Mouse (Mus musculus): ENCODE data around the gene Stxbp4. TPM values are rescaled to one million over a fixed set of nuclear protein-coding genes. Genes with fewer than 3 reads are reported as not detected.
A peak's percentile ranks its signal among the peaks of the same experiment; 100 is the strongest.

Stxbp4 gene
- 28.5 and 31.4 TPM in 2 replicates for polyA plus RNA-seq (2015; fragmentation: Nextera tagmentation; extraction: Ambion mirVana)

DNA sequence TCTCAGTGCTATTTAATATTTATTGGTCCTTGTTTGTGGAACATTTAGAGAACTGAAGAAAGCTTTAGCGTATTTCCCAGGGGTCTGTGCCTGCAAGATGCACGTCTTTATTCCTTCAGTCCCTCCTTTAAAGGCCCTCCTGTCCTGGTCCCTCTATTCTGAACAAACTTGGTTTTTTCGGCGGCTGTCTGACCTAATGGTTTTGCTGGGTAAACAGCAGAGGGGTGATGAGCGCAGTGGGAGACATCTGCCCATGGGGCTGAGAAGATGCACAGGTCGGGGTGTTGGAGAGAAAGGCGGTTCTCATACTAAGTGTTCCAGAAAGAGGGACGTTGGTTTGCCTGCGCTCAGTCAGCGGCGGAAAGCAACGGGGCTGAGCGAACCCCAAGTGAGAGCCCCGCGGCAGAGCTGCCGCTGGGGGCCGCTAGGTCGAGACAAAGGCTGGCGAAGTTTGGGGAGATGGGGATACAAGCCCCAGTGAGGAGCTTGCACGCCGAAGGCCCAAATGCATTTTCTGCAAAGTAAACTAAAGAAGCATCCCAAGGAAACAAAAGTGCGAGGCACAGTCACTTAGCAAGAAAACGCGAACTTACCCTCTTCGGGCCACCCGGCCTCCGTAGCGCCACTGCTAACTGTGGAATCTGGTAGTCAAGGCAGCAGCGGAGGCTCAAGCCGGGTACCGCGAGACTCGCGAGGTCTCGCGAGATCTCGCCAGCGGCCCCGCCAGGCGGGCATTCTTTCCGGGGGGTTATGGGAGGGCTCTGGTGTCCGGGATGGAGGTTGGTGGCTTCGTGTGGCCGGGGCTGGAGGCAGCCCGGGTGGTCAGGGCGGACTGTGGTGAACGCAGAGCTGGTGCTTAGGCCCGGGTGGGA is at the start of gene Stxbp4, which contains the start of gene Cox11:
Stxbp4 (minus strand) TSS at position 645 of the 872 bp plus-strand sequence.
Cox11 (plus strand) TSS at position 734 of the 872 bp plus-strand sequence.
- ATAC-seq, result peak; percentile 97
- H3K36me3 ChIP-seq, result peaks cover 12% of the 10 kb centered on the region

GRCm38 (mm10) chr11:90687040-90687439 is 49.2 kb upstream of the Stxbp4 start:
- no peaks in the 10 kb centered on the region for H3K36me3 ChIP-seq
- H3K4me1 ChIP-seq (replicated peaks), result peaks cover 11% of the 10 kb centered on the region
- H3K4me2 ChIP-seq (replicated peaks), result peak overlapping the region; percentile 81
- H3K27ac ChIP-seq, result no peak overlapping the region
- ATAC-seq, result peak; percentile 64
- H3K9me3 ChIP-seq, result no peaks in the 10 kb centered on the region
- peak overlapping the region; percentile 47 for H3K4me3 ChIP-seq (replicated peaks)
- WGBS, result 2% methylated on average over 17 of the region's 17 CpGs
- peak overlapping the region; percentile 64 for H3K9ac ChIP-seq (replicated peaks)
- peaks cover 24% of the 10 kb centered on the region for H3K27me3 ChIP-seq

More for the DNA sequence above, at the start of gene Stxbp4, which contains the start of gene Cox11:
- no peaks in the 10 kb centered on the region for H3K27me3 ChIP-seq
- peak within 1 kb of the TSS; percentile 93 for H3K27ac ChIP-seq
- H3K4me1 ChIP-seq (replicated peaks), result peaks cover 32% of the 10 kb centered on the region
- H3K9ac ChIP-seq (replicated peaks), result peak within 1 kb of the TSS; percentile 95
- H3K4me2 ChIP-seq (replicated peaks), result peak within 1 kb of the TSS; percentile 70
- no peaks in the 10 kb centered on the region for H3K9me3 ChIP-seq
- peak within 1 kb of the TSS; percentile 98 for H3K4me3 ChIP-seq (replicated peaks)
- under 1% methylated on average over 48 of the region's 48 CpGs for WGBS

DNA sequence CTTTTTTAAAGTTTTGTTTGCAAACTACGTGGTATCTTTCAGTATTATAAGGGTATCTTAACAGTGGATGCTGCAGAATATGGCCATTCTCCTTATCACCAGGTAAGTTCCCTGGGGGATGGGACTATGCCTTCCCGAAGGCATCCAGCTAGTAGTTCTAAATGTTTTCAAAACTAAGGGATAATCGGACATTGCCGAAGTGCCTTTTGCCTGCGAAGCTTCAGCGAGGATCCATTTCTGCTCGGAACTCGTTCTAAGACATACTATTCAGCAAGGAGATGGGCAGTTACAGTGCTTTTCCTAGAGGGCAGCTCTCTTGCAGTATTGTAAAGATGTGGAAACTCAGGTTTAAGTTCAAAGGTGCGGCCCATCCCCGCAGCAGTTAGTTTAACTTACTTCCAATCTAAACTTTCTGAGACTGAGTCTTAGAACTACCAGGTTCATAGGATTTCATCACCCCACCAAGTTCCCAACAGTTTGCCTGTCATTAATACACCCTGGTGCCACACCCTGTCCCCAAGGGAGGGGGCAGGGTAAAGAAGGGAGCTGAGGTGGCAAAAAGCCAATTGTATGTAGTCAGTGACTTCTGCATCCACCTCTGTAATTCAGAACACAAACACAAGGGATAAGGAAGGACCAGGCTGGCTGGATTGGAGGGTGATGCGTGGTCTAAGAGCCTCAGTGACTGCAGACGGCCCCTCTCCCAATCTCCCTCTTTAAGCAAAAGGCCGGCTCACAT is 48.6 kb upstream of the Stxbp4 start:
- no peak overlapping the region; the same call in 1 of the 2 replicates for H3K9ac ChIP-seq (replicated peaks)
- peak; percentile 44 for ATAC-seq
- no peaks in the 10 kb centered on the region for H3K9me3 ChIP-seq
- H3K4me3 ChIP-seq (replicated peaks), result peak overlapping the region; percentile 47
- H3K27ac ChIP-seq, result no peak overlapping the region
- no peaks in the 10 kb centered on the region for H3K36me3 ChIP-seq
- peak overlapping the region; percentile 81 for H3K4me2 ChIP-seq (replicated peaks)
- peaks cover 24% of the 10 kb centered on the region for H3K27me3 ChIP-seq
- H3K4me1 ChIP-seq (replicated peaks), result peaks cover 11% of the 10 kb centered on the region
- 72% methylated on average over 13 of the region's 13 CpGs for WGBS

GRCm38 (mm10) chr11:90685196-90685595 is 47.3 kb upstream of the Stxbp4 start:
- peaks cover 24% of the 10 kb centered on the region for H3K27me3 ChIP-seq
- H3K4me1 ChIP-seq (replicated peaks), result peaks cover 11% of the 10 kb centered on the region
- H3K27ac ChIP-seq, result no peak overlapping the region
- no peaks in the 10 kb centered on the region for H3K9me3 ChIP-seq
- H3K36me3 ChIP-seq, result no peaks in the 10 kb centered on the region; the same call in 1 of the 2 replicates
- no peak overlapping the region for H3K4me3 ChIP-seq (replicated peaks)
- no peak for ATAC-seq
- no peak overlapping the region for H3K9ac ChIP-seq (replicated peaks)
- no peak overlapping the region for H3K4me2 ChIP-seq (replicated peaks)
- 72% methylated on average over 6 of the region's 6 CpGs for WGBS

- H3K9me3 ChIP-seq, result no peaks in the 10 kb centered on the region
- no peak for ATAC-seq
- no peak overlapping the region for H3K9ac ChIP-seq (replicated peaks)
- 77% methylated on average over 6 of the region's 6 CpGs for WGBS
- no peak overlapping the region for H3K4me3 ChIP-seq (replicated peaks)
- H3K4me2 ChIP-seq (replicated peaks), result no peak overlapping the region
- no peaks in the 10 kb centered on the region; the same call in 1 of the 2 replicates for H3K36me3 ChIP-seq
- no peak overlapping the region for H3K27ac ChIP-seq
- H3K4me1 ChIP-seq (replicated peaks), result peaks cover 11% of the 10 kb centered on the region
- peaks cover 24% of the 10 kb centered on the region for H3K27me3 ChIP-seq
Observed at GRCm38 (mm10) chr11:90684765-90685164, 46.9 kb upstream of the Stxbp4 start.

DNA sequence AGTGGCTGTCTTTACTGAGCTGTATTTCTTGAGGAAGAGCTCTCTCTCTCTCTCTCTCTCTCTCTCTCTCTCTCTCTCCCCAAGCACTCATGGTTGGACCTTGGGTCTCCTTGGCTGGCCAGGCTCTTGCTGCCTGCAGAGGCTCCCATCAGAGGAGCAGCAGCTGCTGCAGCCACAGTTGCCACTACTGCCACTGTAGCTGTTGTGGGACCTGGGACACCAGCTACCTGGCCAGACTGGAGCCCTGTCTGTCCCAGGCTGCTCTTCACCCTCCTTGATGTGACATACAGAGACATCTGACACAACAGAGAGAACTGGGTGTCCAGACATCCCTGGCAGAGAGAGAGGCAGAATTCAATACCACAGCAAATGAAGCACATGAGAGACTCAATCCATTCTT is 43.3 kb upstream of the Stxbp4 start:
- Histone ChIP-seq H3K4me3 (replicated peaks) (no peak overlapping the region), H3K27me3 (peaks cover 6% of the 10 kb centered on the region), H3K4me2 (replicated peaks) (no peak overlapping the region), H3K27ac (no peak overlapping the region), H3K9ac (replicated peaks) (no peak overlapping the region), H3K9me3 (no peaks in the 10 kb centered on the region), H3K36me3 (no peaks in the 10 kb centered on the region; the same call in 1 of the 2 replicates), H3K4me1 (replicated peaks) (no peaks in the 10 kb centered on the region)
- ATAC-seq, result no peak

DNA sequence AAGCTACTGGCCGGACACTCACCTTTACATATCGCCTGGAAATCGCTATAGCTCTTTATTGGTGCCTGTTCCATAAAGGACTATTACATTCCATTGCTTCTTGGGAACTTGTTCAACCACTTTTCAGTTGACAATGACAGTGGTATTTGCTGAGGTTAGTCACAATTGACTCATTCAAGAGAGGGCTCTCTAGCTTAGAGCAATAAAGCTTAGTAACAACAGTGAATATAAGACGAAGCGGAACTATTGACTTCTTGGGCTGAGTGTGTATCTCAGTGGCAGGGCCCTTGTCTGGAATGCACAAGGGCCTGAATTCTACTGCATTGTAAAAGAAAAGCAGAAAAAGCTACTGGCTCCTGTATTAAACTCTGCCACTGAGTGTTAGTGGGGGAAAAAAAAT is 40.7 kb upstream of the Stxbp4 start:
- Histone ChIP-seq H3K9ac (replicated peaks) (no peak overlapping the region), H3K4me2 (replicated peaks) (no peak overlapping the region), H3K4me3 (replicated peaks) (no peak overlapping the region), H3K36me3 (no peaks in the 10 kb centered on the region; the same call in 1 of the 2 replicates), H3K4me1 (replicated peaks) (no peaks in the 10 kb centered on the region), H3K9me3 (no peaks in the 10 kb centered on the region), H3K27ac (no peak overlapping the region), H3K27me3 (no peaks in the 10 kb centered on the region)
- ATAC-seq, result no peak
- WGBS, result 79% methylated on average over 5 of the region's 5 CpGs

GRCm38 (mm10) chr11:90677771-90678288 is 39.9 kb upstream of the Stxbp4 start:
- Histone ChIP-seq H3K9ac (replicated peaks) (no peak overlapping the region), H3K4me1 (replicated peaks) (no peaks in the 10 kb centered on the region), H3K4me2 (replicated peaks) (no peak overlapping the region), H3K4me3 (replicated peaks) (no peak overlapping the region), H3K27me3 (no peaks in the 10 kb centered on the region), H3K36me3 (no peaks in the 10 kb centered on the region; the same call in 1 of the 2 replicates), H3K27ac (no peak overlapping the region), H3K9me3 (no peaks in the 10 kb centered on the region)
- WGBS, result 66% methylated on average over 8 of the region's 8 CpGs
- no peak for ATAC-seq

DNA sequence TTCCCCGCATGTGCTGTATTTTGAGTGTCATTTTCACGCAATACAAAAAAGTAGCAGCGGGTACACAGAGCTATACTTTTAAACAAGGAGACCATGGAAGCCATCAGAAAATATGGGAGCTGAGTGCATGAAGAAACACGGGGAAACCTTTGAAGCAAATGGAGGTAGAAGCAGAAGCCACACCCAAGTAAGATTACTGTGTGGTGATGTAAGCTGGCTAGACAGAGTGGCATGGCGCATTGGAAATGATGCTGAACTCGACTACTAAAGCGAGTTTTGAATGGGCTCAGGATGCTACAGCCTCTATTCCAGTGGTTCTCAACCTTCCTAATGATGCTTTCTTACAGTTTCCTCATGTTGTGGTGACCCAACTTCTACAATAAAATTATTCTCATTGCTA is 39.1 kb upstream of the Stxbp4 start:
- WGBS, result 83% methylated on average over 7 of the region's 7 CpGs

GRCm38 (mm10) chr11:90675479-90676110 is 37.7 kb upstream of the Stxbp4 start:
- WGBS, result 87% methylated on average over 5 of the region's 5 CpGs
- H3K9me3 ChIP-seq, result no peaks in the 10 kb centered on the region
- no peaks in the 10 kb centered on the region for H3K27me3 ChIP-seq
- no peak overlapping the region for H3K9ac ChIP-seq (replicated peaks)
- no peaks in the 10 kb centered on the region for H3K4me1 ChIP-seq (replicated peaks)
- ATAC-seq, result 0 out of 2 replicates have a peak, but pooled peaks have one; percentile 24
- no peak overlapping the region for H3K27ac ChIP-seq
- no peak overlapping the region for H3K4me3 ChIP-seq (replicated peaks)
- H3K4me2 ChIP-seq (replicated peaks), result no peak overlapping the region
- no peaks in the 10 kb centered on the region for H3K36me3 ChIP-seq

More for the DNA sequence above, 39.1 kb upstream of the Stxbp4 start:
- Histone ChIP-seq H3K9ac (replicated peaks) (no peak overlapping the region), H3K27ac (no peak overlapping the region), H3K27me3 (no peaks in the 10 kb centered on the region), H3K9me3 (no peaks in the 10 kb centered on the region), H3K4me1 (replicated peaks) (no peaks in the 10 kb centered on the region), H3K36me3 (no peaks in the 10 kb centered on the region; the same call in 1 of the 2 replicates), H3K4me3 (replicated peaks) (no peak overlapping the region), H3K4me2 (replicated peaks) (no peak overlapping the region)
- ATAC-seq, result no peak

GRCm38 (mm10) chr11:90667325-90667724 is 29.4 kb upstream of the Stxbp4 start:
- Histone ChIP-seq H3K9ac (replicated peaks) (no peak overlapping the region), H3K36me3 (0 out of 2 replicates have a peak, but pooled peaks cover 4% of the 10 kb centered on the region), H3K9me3 (no peaks in the 10 kb centered on the region), H3K27me3 (no peaks in the 10 kb centered on the region), H3K4me2 (replicated peaks) (no peak overlapping the region), H3K4me1 (replicated peaks) (peaks cover 29% of the 10 kb centered on the region), H3K27ac (no peak overlapping the region), H3K4me3 (replicated peaks) (no peak overlapping the region)
- 95% methylated on average over 6 of the region's 6 CpGs for WGBS
- ATAC-seq, result no peak

All from midbrain, embryonic 13.5 days (tissue).